Mouse (Mus musculus): Measurements from ENCODE around the gene Tgfbr1. TPM values are rescaled to one million over a fixed set of nuclear protein-coding genes. Genes with fewer than 3 reads are reported as not detected.

Tgfbr1 gene
- polyA plus RNA-seq, 1 experiment from 2014 or later, result 63.2 TPM

Other genes with a start within 250 kb of the Tgfbr1 start
- gene Col15a1, start 145.1 kb upstream of the Tgfbr1 start, polyA plus RNA-seq (2015; fragmentation: Nextera tagmentation; extraction: Ambion mirVana), result 1.2 and 1.5 TPM in 2 replicates
- 250 and 255 TPM in 2 replicates for gene Alg2, start 121.1 kb downstream of the Tgfbr1 start, polyA plus RNA-seq (2015; fragmentation: Nextera tagmentation; extraction: Ambion mirVana)
- gene Sec61b, start 121.4 kb downstream of the Tgfbr1 start, polyA plus RNA-seq (2015; fragmentation: Nextera tagmentation; extraction: Ambion mirVana), result 288 and 302 TPM in 2 replicates